Mouse (Mus musculus) urinary bladder, postnatal 4 days (tissue): ENCODE measurements at regions not wholly inside any gene's neighbourhood (a gene's known extent, or its start where the extent isn't known, plus 50 kb on each side); places are given as distances from the start of the nearest gene placed in this dataset.

ENCODE experiments used
- DNase-seq, 2 experiments: peaks; one replicate each; pipeline ENCODE4 v3.0.0; 2021 to 2022; ENCODE audit warnings: low spot score in 2 of 2

DNA sequence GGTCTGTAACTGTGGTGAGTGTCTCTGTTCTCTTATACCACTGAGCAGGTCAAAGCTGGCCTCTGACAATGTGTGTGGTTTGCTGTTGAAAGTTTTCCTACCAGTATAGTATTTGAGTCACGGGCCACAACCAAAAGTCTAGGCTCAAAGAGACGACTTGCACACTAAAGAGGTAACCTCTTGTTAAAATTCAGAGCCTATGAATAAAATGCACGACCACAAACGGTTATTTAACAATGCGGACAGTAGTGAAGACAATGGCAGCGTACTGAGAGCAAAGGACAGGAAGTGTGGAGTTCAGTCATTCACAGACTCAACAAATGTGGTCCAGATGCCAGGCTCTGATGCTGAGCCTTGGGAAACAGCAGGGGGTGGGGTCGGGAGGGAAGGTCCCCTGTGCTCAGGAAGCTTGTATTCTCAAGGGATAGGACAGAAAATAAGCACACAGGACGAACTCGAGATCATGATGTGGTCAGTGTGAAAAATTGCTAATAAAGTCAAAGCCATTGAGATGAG, 160.2 kb upstream of the Spdye4c start:
- no peak for DNase-seq

GRCm38 (mm10) chr2:128431751-128432150, 159.3 kb upstream of the Spdye4c start:
- no peak for DNase-seq

- no peak for DNase-seq
Observed at GRCm38 (mm10) chr2:128432741-128433140, 158.3 kb upstream of the Spdye4c start.

DNA sequence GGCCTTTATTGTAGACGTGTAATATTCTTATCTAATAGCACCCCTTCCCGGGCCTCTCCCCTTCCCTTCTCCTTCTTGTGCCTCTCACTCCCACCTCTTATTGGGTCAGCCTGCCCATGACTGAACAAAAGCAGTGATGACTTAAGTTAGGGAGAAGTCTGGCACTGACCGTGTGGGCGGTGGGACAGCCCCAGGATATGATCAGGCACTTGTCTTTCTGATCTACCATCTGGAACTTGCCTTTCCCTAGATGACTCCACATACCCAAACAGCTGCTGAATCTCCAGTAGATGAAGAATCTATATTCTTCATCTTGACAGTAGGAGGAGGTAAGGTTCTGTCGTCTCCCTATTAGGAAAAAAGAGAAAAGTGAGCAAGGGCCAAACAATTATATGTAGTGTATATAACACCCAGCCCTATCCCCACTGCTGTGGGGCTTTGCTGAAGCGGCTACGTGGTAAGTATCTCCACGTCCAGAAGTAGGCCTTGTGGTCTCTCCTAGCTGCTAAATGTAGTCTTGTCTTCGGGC, 157.4 kb upstream of the Spdye4c start:
- DNase-seq: no peak

DNA sequence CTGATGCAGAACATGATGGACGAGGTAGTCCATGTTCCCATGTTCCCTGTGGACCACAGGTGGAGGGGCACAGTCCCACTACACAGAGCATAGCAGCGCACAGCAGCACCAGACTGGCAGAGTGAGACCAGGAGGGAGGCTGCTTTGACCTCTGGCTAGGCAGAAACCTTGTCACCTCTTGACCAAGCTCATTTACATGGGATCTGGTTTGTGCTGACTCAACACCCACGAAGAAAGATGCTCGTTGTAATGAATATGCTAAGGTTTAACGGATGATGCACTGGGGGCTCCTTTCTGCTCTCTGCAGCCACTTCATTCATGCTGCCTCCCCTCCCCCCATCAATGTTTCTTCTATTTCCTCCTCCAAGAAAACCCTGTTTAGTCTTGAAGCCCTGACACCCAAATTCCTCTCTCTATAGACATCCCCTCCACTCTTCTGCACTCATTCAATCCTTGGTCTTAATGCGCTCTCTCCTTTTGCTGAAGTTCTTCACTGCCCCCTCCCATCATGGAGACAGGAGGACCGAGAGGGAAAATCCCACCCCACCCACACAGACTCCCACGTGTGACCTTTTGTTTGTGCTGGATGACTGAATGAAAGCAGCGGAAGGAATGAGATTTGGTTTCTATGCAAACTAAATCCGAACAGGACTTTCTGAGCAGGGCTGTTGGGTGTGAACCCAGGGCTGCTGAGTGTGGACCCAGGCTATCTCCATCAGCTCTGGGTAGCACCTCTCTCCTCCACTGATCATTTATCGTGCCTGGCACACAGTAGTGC, 156.6 kb upstream of the Spdye4c start:
- no peak for DNase-seq

- DNase-seq: no peak
Observed at GRCm38 (mm10) chr2:128436378-128436777, 154.6 kb upstream of the Spdye4c start.

- no peak for DNase-seq
Observed at GRCm38 (mm10) chr2:128437698-128438097, 153.3 kb upstream of the Spdye4c start.

GRCm38 (mm10) chr2:128438161-128438822, 152.7 kb upstream of the Spdye4c start:
- DNase-seq: no peak

DNA sequence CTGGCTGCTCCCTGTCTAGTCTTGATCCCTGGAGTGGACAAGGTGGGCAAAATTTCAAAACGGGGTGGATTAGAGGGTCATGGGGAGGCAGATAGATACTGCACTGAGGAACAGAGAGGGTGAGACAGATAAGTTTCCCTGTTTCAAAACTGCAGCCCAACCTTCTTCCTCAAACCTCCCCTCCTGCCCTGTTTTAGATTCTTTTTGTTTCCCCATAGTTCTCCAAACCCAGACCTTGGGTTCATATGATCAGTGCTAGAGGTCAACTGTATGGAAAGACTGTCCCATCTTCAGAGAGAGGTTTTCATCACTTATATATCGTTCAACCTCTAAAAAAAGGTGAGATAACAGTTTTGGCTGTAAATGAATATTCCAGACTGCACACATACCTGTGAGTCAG, 152.1 kb upstream of the Spdye4c start:
- DNase-seq: no peak

DNA sequence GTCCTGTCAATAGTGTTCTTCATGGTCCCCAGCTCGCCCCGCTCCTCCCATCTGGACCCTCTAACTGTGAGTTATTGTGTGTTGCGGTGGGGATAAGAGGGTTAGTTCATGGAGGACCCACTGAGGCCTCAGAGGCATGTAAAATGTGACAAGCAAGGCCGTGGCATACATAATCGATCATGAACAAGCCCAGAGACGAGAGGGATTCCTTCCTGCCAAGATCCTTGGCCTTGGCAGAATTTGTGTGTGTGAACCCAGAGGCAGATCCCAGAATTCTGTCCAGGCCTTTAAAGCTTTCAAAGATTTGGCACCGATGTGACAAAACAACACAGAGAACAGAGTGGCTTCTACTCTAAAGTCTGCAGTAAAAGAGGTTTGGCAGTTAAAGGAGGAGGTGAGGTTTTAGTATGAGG, 146.4 kb upstream of the Spdye4c start:
- DNase-seq: no peak

DNA sequence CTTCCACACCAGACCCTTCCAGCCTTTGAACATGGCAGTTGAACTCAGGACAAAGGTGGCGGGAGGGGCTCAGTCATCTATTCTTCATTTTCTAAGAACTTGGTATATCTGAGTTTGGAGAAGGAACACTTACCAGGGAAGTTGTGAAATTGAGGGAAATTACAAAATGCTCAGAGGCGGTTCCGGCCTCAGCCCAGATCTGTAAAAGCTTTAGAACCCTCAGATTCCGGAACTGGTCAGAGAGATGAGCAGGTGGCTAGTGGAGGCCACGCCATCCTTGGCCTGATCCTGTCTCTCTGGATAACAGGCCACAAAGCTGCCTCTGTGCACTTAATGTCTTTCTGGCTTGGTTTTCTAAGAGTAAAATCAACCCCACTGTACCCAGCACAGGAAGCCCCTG, 145.6 kb upstream of the Spdye4c start:
- no peak for DNase-seq

DNA sequence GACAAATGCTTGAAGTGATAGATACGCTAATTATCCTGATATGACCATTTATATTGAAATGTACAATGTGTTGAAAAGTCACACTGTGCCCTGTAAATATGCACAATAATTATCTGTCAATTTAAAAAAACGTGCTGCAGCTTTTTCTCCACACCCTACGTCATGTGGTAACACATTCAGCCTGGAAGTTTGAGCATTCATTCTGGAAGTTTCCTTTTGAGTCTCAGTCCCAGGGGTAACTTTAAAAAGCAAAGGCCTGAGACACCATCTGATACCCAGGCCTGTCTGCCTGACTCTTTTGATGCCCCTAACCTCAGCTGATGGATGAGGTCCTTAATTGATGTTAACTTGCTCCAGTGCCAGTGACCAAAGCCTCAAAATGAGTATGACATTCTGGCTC, 141.7 kb upstream of the Spdye4c start:
- DNase-seq: no peak

DNA sequence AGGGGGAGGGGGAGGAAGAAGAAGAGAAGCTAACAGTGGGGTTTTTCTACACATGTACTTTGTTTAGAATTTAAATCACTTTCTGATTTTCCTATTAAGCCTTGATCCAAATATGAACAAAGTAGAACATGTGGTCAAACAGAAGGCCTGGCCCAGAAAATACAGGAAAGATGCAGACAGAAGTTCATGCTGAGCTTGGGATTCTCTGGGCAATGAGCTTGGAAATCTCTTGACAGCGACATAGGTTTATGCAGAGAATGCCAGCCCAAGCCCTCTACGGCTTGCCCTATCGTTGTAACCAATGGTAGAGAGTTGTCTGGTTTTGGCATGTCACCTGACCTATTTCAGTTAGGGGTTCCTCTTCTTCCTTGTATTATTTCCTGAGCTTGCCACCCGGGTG, 141.0 kb upstream of the Spdye4c start:
- DNase-seq: no peak

DNA sequence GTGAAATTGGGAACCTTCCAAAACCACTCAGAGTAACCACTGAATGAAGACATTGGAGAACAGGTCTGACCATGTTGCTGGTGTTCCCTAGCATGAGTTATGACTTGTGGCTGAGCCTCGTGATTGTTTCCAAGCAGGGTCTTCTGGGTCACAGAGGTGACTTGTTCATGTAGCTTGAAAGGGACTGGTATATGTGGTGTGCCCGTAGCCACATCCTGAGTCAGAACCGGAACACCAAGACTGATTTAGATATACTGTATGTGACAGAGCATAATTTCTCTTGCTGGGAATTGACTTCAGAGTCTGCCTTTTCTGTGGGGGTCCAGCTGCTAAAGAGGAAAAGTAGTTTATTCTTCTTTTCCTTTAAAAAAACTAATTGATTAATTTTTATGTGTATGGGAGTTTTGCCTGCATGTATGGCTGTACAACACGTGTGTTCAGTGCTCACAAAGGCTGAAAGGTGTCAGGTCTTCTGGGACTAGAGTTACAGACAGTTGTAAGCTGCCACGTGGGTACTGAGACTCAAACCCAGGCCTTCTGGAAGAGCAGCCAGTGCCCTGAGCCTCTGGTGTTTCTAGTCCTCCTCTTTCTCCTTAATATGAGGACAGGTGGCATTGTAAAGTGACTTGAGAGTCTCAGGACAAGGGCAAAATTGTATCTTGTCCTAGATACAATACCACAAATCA, 139.3 kb upstream of the Spdye4c start:
- no peak for DNase-seq

- DNase-seq: no peak
Observed at GRCm38 (mm10) chr2:128452582-128452981, 138.4 kb upstream of the Spdye4c start.

GRCm38 (mm10) chr2:128454509-128454908, 136.5 kb upstream of the Spdye4c start:
- DNase-seq: no peak

GRCm38 (mm10) chr2:128457591-128458209, 133.3 kb upstream of the Spdye4c start:
- DNase-seq: no peak

GRCm38 (mm10) chr2:128465214-128465984, 125.6 kb upstream of the Spdye4c start:
- DNase-seq: no peak

DNA sequence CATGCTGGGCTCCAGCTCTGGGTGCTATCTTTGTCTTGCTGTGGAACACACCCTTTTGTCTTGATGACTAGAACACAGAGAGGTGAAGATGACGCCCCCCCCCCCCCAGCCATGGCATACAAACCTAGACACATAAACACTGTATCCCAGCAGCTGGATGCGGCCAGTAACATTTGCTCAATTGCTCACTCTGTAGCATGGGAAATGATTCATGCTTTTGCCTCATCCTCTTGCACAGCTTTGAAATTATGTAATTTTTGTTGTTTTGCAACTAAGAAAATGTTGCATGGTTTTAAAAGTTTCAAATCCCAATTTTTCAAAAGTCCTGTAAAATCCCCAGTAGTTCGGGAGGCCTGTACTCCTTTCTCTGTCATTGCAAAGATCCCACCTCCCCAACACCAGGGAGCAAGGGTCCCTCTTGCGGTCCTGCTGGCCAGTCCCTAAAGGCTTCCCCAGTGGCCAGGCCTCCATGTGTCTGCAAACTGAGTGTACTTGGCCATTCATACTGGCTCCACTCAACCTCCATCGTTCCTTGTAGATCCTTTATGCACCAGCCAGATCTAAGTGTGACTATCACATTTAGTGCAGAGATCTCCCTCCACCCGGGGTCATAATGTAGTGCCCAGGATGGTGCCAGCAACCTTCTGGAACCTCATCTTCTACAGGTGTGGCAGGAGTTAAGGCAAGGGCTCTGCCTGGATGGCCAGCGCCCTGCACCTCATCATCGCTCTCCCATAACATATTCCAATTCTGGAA, 123.3 kb upstream of the Spdye4c start:
- no peak for DNase-seq

DNA sequence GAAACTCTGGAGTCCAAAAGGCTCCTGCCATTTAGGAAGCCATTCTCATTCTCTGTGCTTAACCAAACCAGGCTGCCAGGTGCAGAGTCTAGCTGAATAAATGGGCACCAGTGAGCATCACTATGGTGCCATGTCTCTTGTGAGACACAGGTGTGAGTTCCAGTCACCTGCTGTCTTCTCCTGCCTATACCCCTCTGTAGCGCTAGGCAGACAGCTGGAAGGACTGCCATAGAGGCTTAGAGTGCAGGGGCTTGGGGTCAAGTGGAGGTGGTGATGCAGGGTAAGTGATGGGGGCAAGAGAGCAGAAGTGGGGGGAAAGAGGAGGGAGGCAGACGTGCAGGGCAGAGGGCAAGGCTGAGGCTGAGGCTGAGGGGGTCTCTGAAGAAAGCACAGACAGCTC, 122.7 kb upstream of the Spdye4c start:
- no peak for DNase-seq
